Mouse (Mus musculus) limb, embryonic 15.5 days (tissue): ENCODE measurements around the gene Fam169a. TPM values are rescaled to one million over a fixed set of nuclear protein-coding genes. Genes with fewer than 3 reads are reported as not detected.
"Not testable (repeated sequence)": the region's sequence is repeated elsewhere in the genome, so short reads cannot be mapped to it uniquely, and the experiment has no call there.

Experiments used
- ATAC-seq: fragments of 200-750 bp; cut with Nextera tagmentation; 2 replicates; pipeline ENCODE4 v1.8.0; 2017; ENCODE audit warnings: low read depth, moderate TSS enrichment; ENCODE audit not compliant: insufficient number of reproducible peaks, low FRiP score, low TSS enrichment
- H3K27ac ChIP-seq: fragments of 300-500 bp; sonication (generic); 2 replicates; pipeline ENCODE4 v1.5.1; 2015; ENCODE audit warnings: moderate library complexity, mild to moderate bottlenecking, inconsistent platforms
- H3K27me3 ChIP-seq: fragments of 300-500 bp; sonication (generic); 2 replicates; pipeline ENCODE4 v1.6.1; 2015; ENCODE audit warnings: inconsistent platforms
- H3K36me3 ChIP-seq: fragments of 300-500 bp; sonication (generic); 2 replicates; pipeline ENCODE4 v1.6.1; 2015; ENCODE audit warnings: inconsistent platforms
- H3K4me1 ChIP-seq: fragments of 300-500 bp; sonication (generic); 2 replicates; pipeline ENCODE4 v1.6.1; 2015; ENCODE audit warnings: inconsistent platforms
- H3K4me2 ChIP-seq: fragments of 300-500 bp; sonication (generic); 2 replicates; pipeline ENCODE4 v1.6.1; 2015; ENCODE audit warnings: mild to moderate bottlenecking, inconsistent platforms
- H3K4me3 ChIP-seq: fragments of 300-500 bp; sonication (generic); 2 replicates; pipeline ENCODE4 v1.5.1; 2015; ENCODE audit warnings: mild to moderate bottlenecking, inconsistent platforms
- H3K9ac ChIP-seq: fragments of 300-500 bp; sonication (generic); 2 replicates; pipeline ENCODE4 v1.6.1; 2015; ENCODE audit warnings: inconsistent platforms
- H3K9me3 ChIP-seq: fragments of 300-500 bp; sonication (generic); 2 replicates; pipeline ENCODE4 v1.6.1; 2016; ENCODE audit warnings: inconsistent platforms
- WGBS: fragments of 180-500 bp; shearing (Covaris S2); methylation state at CpG from one replicate; pipeline ENCODE4 v1.1.7; 2015; 5-methylcytosine and 5-hydroxymethylcytosine counted together
- polyA plus RNA-seq: library from polyadenylated mRNA; unstranded; fragments of >200 nt; fragmentation: Nextera tagmentation; extraction: Ambion mirVana; gene quantifications from 2 replicates; pipeline ENCODE4 v1.2.1, GENCODE M21; 2015

Fam169a gene
- polyA plus RNA-seq, 1 experiment from 2014 or later: 1.6 TPM

GRCm38 (mm10) chr13:97062151-97062550 lies 4.9 kb upstream of the Fam169a start:
- Histone ChIP-seq H3K27ac (no peak overlapping the region), H3K36me3 (no peaks in the 10 kb centered on the region), H3K4me2 (no peak overlapping the region), H3K4me1 (peaks cover 4% of the 10 kb centered on the region; the same call in 1 of the 2 replicates), H3K27me3 (peaks cover 2% of the 10 kb centered on the region; the same call in 1 of the 2 replicates), H3K9ac (no peak overlapping the region), H3K9me3 (no peaks in the 10 kb centered on the region), H3K4me3 (no peak overlapping the region)
- ATAC-seq: no peak
- 91% methylated on average over 3 of the region's 3 CpGs for WGBS

GRCm38 (mm10) chr13:97063431-97063830 lies 3.7 kb upstream of the Fam169a start:
- no peak overlapping the region for H3K4me2 ChIP-seq
- no peak overlapping the region for H3K4me3 ChIP-seq
- no peaks in the 10 kb centered on the region for H3K9me3 ChIP-seq
- H3K9ac ChIP-seq: no peak overlapping the region
- no peaks in the 10 kb centered on the region for H3K36me3 ChIP-seq
- H3K27me3 ChIP-seq: peaks cover 6% of the 10 kb centered on the region; the same call in 1 of the 2 replicates
- 0 out of 2 replicates have a peak, but pooled peaks cover 4% of the 10 kb centered on the region for H3K4me1 ChIP-seq
- no peak overlapping the region for H3K27ac ChIP-seq
- no peak for ATAC-seq
- 79% methylated on average over 2 of the region's 2 CpGs for WGBS

GRCm38 (mm10) chr13:97064413-97064812 lies 2.7 kb upstream of the Fam169a start:
- peaks cover 6% of the 10 kb centered on the region; the same call in 1 of the 2 replicates for H3K27me3 ChIP-seq
- H3K9ac ChIP-seq: no peak overlapping the region
- WGBS: 40% methylated on average over 3 of the region's 3 CpGs
- no peaks in the 10 kb centered on the region for H3K36me3 ChIP-seq
- no peaks in the 10 kb centered on the region for H3K9me3 ChIP-seq
- no peak overlapping the region for H3K27ac ChIP-seq
- H3K4me2 ChIP-seq: no peak overlapping the region
- H3K4me1 ChIP-seq: 0 out of 2 replicates have a peak, but pooled peaks cover 4% of the 10 kb centered on the region
- no peak overlapping the region for H3K4me3 ChIP-seq
- ATAC-seq: no peak

- not testable (repeated sequence) for H3K36me3 ChIP-seq, H3K4me3 ChIP-seq, H3K9me3 ChIP-seq, ATAC-seq, H3K27ac ChIP-seq, H3K4me1 ChIP-seq, H3K4me2 ChIP-seq, H3K9ac ChIP-seq
- WGBS: 49% methylated on average over 18 of the region's 18 CpGs
- H3K27me3 ChIP-seq: peaks cover 11% of the 10 kb centered on the region
Observed at GRCm38 (mm10) chr13:97064844-97065621, 2.1 kb upstream of the Fam169a start.

DNA sequence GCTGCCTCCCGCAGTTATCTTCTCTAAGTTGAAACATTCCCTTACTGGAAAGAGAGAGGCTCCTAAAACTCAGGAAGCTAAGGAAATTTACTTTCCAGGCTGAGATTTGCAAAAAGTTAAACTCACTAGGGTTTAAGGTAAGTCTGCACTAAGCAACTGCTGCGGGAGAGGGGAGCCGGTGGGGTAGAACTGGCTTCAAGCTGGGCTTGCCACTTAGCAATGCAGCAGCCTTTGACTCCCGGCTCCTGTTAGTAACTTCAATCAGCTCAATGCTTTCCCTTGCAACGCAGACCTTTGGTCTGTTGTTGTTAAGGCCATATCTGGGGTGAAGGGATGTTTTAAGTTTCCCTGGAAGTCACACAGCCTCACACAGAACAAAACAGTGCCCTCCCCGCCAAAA lies 605 bp downstream of the Fam169a start:
- no peak overlapping the region for H3K27ac ChIP-seq
- H3K4me3 ChIP-seq: no peak overlapping the region
- WGBS: 18% methylated on average over 6 of the region's 6 CpGs
- no peak overlapping the region for H3K9ac ChIP-seq
- H3K27me3 ChIP-seq: peaks cover 23% of the 10 kb centered on the region
- H3K9me3 ChIP-seq: no peaks in the 10 kb centered on the region
- H3K4me1 ChIP-seq: 0 out of 2 replicates have a peak, but pooled peaks cover 9% of the 10 kb centered on the region
- H3K36me3 ChIP-seq: no peaks in the 10 kb centered on the region
- no peak for ATAC-seq
- H3K4me2 ChIP-seq: no peak overlapping the region

GRCm38 (mm10) chr13:97068151-97068550 lies 1.1 kb downstream of the Fam169a start:
- Histone ChIP-seq H3K4me2 (no peak overlapping the region), H3K9ac (no peak overlapping the region), H3K9me3 (no peaks in the 10 kb centered on the region), H3K4me1 (0 out of 2 replicates have a peak, but pooled peaks cover 9% of the 10 kb centered on the region), H3K4me3 (no peak overlapping the region), H3K27ac (no peak overlapping the region), H3K36me3 (no peaks in the 10 kb centered on the region), H3K27me3 (peaks cover 23% of the 10 kb centered on the region)
- 54% methylated on average over 8 of the region's 8 CpGs for WGBS
- no peak for ATAC-seq

- 1% methylated on average over 78 of the region's 85 CpGs for WGBS
- H3K27me3 ChIP-seq: peaks cover 23% of the 10 kb centered on the region
- H3K4me2 ChIP-seq: peak overlapping the region; percentile 98
Observed at GRCm38 (mm10) chr13:97070931-97071625, 4.0 kb downstream of the Fam169a start.

GRCm38 (mm10) chr13:97071626-97072241 lies 4.6 kb downstream of the Fam169a start:
- H3K9me3 ChIP-seq: no peaks in the 10 kb centered on the region
- H3K4me3 ChIP-seq: peak overlapping the region; percentile 78
- H3K36me3 ChIP-seq: no peaks in the 10 kb centered on the region
- 0 out of 2 replicates have a peak, but pooled peaks have one; percentile 35 for ATAC-seq
- no peak overlapping the region for H3K27ac ChIP-seq
- peaks cover 23% of the 10 kb centered on the region for H3K27me3 ChIP-seq
- H3K4me2 ChIP-seq: peak overlapping the region; percentile 98
- WGBS: under 1% methylated on average over 65 of the region's 76 CpGs
- peak overlapping the region; percentile 50 for H3K9ac ChIP-seq
- 0 out of 2 replicates have a peak, but pooled peaks cover 5% of the 10 kb centered on the region for H3K4me1 ChIP-seq

More at GRCm38 (mm10) chr13:97070931-97071625, 4.0 kb downstream of the Fam169a start:
- peak overlapping the region; percentile 50 for H3K9ac ChIP-seq
- no peaks in the 10 kb centered on the region for H3K36me3 ChIP-seq
- no peak; the same call in 1 of the 2 replicates for ATAC-seq
- H3K4me1 ChIP-seq: 0 out of 2 replicates have a peak, but pooled peaks cover 5% of the 10 kb centered on the region
- H3K27ac ChIP-seq: no peak overlapping the region
- H3K9me3 ChIP-seq: no peaks in the 10 kb centered on the region
- peak overlapping the region; percentile 78 for H3K4me3 ChIP-seq

- 44% methylated on average over 1 of the region's 1 CpGs for WGBS
- H3K4me3 ChIP-seq: no peak overlapping the region
- no peaks in the 10 kb centered on the region for H3K9me3 ChIP-seq
- no peak for ATAC-seq
- H3K4me1 ChIP-seq: 0 out of 2 replicates have a peak, but pooled peaks cover 5% of the 10 kb centered on the region
- H3K27me3 ChIP-seq: peaks cover 17% of the 10 kb centered on the region
- H3K9ac ChIP-seq: no peak overlapping the region
- no peak overlapping the region for H3K27ac ChIP-seq
- H3K4me2 ChIP-seq: no peak overlapping the region
- H3K36me3 ChIP-seq: no peaks in the 10 kb centered on the region
Observed at GRCm38 (mm10) chr13:97073497-97073896, 6.4 kb downstream of the Fam169a start.

- ATAC-seq: no peak
- H3K9me3 ChIP-seq: no peaks in the 10 kb centered on the region
- H3K4me1 ChIP-seq: no peaks in the 10 kb centered on the region
- no peak overlapping the region for H3K4me3 ChIP-seq
- H3K9ac ChIP-seq: no peak overlapping the region
- no peaks in the 10 kb centered on the region for H3K36me3 ChIP-seq
- H3K4me2 ChIP-seq: no peak overlapping the region
- no peak overlapping the region for H3K27ac ChIP-seq
- WGBS: 92% methylated on average over 2 of the region's 2 CpGs
- H3K27me3 ChIP-seq: no peaks in the 10 kb centered on the region; the same call in 1 of the 2 replicates
Observed at GRCm38 (mm10) chr13:97077556-97077955, 10.5 kb downstream of the Fam169a start.

DNA sequence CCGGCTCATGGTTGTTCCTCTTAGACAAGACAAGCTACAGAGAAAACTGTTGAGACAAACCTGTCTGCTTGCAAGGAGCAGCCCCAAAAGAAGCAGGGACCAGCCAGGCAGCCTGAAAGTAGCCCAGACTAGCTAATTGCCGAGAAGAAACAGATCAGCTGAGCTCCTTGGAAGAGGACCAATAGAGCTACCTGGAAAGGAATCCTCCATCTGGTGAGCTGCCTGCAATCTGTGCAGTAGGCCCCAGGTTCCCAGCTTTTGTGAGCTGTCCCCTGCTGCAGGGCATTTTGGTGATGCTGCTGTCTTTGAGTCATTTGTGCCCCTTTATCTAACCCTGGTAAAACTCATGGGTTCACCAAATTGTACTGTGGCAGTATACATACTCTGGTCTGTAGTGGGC lies 13.1 kb downstream of the Fam169a start:
- no peaks in the 10 kb centered on the region for H3K27me3 ChIP-seq
- ATAC-seq: no peak
- H3K4me2 ChIP-seq: no peak overlapping the region
- no peak overlapping the region for H3K27ac ChIP-seq
- H3K9ac ChIP-seq: no peak overlapping the region
- no peaks in the 10 kb centered on the region for H3K36me3 ChIP-seq
- 58% methylated on average over 2 of the region's 2 CpGs for WGBS
- no peaks in the 10 kb centered on the region for H3K4me1 ChIP-seq
- H3K9me3 ChIP-seq: no peaks in the 10 kb centered on the region
- H3K4me3 ChIP-seq: no peak overlapping the region
